Mouse (Mus musculus): Measurements from ENCODE around the gene Pdzd4. TPM values are rescaled to one million over a fixed set of nuclear protein-coding genes. Genes with fewer than 3 reads are reported as not detected.

Gene Pdzd4
- polyA plus RNA-seq, 1 experiment, result 4.7 TPM

GRCm38 (mm10) chrX:73774802-73775483 lies 49.8 kb downstream of the Pdzd4 start:
- Histone ChIP-seq H3K27ac (ENCODE audit: control insufficient read depth, insufficient read depth, low read depth, low read length, poor library complexity) (peak overlapping the region; percentile 71), H3K4me1 (ENCODE audit: control insufficient read depth, insufficient read depth, low read length) (no peaks in the 10 kb centered on the region; the same call in 1 of the 2 replicates), H3K4me3 (replicated peaks; ENCODE audit: control insufficient read depth, low read depth, low read length) (peak overlapping the region; percentile 52)
- TF ChIP-seq POLR2A (IDR thresholded peaks at IDR 0.05; ENCODE audit: borderline replicate concordance, control insufficient read depth, low read depth, low read length) (no peak), CTCF (IDR thresholded peaks at IDR 0.05; ENCODE audit: control insufficient read depth, insufficient read depth, low read length) (no peak)
- 73% methylated on average over 10 of the region's 10 CpGs for WGBS

GRCm38 (mm10) chrX:73774168-73774760 lies 50.5 kb downstream of the Pdzd4 start, which contains the start of gene Srpk3:
Gene Srpk3 (plus strand): TSS chrX:73774405.
- 29% methylated on average over 9 of the region's 9 CpGs for WGBS
- H3K4me1 ChIP-seq (ENCODE audit: control insufficient read depth, insufficient read depth, low read length), result no peaks in the 10 kb centered on the region; the same call in 1 of the 2 replicates
- TF ChIP-seq CTCF (IDR thresholded peaks at IDR 0.05; ENCODE audit: control insufficient read depth, insufficient read depth, low read length), result no peak
- peak; percentile 48; the same call in 1 of the 2 replicates for TF ChIP-seq POLR2A (IDR thresholded peaks at IDR 0.05; ENCODE audit: borderline replicate concordance, control insufficient read depth, low read depth, low read length)
- peak within 1 kb of the TSS; percentile 52 for H3K4me3 ChIP-seq (replicated peaks; ENCODE audit: control insufficient read depth, low read depth, low read length)
- H3K27ac ChIP-seq (ENCODE audit: control insufficient read depth, insufficient read depth, low read depth, low read length, poor library complexity), result peak within 1 kb of the TSS; percentile 71

- TF ChIP-seq POLR2A (IDR thresholded peaks at IDR 0.05; ENCODE audit: borderline replicate concordance, control insufficient read depth, low read depth, low read length) (no peak), CTCF (IDR thresholded peaks at IDR 0.05; ENCODE audit: control insufficient read depth, insufficient read depth, low read length) (peak; percentile 48; the same call in 1 of the 2 replicates)
- Histone ChIP-seq H3K4me1 (ENCODE audit: control insufficient read depth, insufficient read depth, low read length) (peaks cover 6% of the 10 kb centered on the region), H3K27ac (ENCODE audit: control insufficient read depth, insufficient read depth, low read depth, low read length, poor library complexity) (no peak overlapping the region), H3K4me3 (replicated peaks; ENCODE audit: control insufficient read depth, low read depth, low read length) (no peak overlapping the region)
- 71% methylated on average over 9 of the region's 9 CpGs for WGBS
Observed at GRCm38 (mm10) chrX:73767267-73767666, 57.5 kb downstream of the Pdzd4 start.

GRCm38 (mm10) chrX:73765311-73765710 lies 59.5 kb downstream of the Pdzd4 start:
- Histone ChIP-seq H3K4me1 (ENCODE audit: control insufficient read depth, insufficient read depth, low read length) (peaks cover 6% of the 10 kb centered on the region), H3K4me3 (replicated peaks; ENCODE audit: control insufficient read depth, low read depth, low read length) (no peak overlapping the region), H3K27ac (ENCODE audit: control insufficient read depth, insufficient read depth, low read depth, low read length, poor library complexity) (no peak overlapping the region)
- no peak for TF ChIP-seq POLR2A (IDR thresholded peaks at IDR 0.05; ENCODE audit: borderline replicate concordance, control insufficient read depth, low read depth, low read length)
- TF ChIP-seq CTCF (IDR thresholded peaks at IDR 0.05; ENCODE audit: control insufficient read depth, insufficient read depth, low read length), result no peak
- WGBS, result 45% methylated on average over 1 of the region's 1 CpGs

- Histone ChIP-seq H3K27ac (ENCODE audit: control insufficient read depth, insufficient read depth, low read depth, low read length, poor library complexity) (no peak overlapping the region), H3K4me1 (ENCODE audit: control insufficient read depth, insufficient read depth, low read length) (no peaks in the 10 kb centered on the region), H3K4me3 (replicated peaks; ENCODE audit: control insufficient read depth, low read depth, low read length) (no peak overlapping the region)
- WGBS, result 71% methylated on average over 13 of the region's 13 CpGs
- no peak for TF ChIP-seq CTCF (IDR thresholded peaks at IDR 0.05; ENCODE audit: control insufficient read depth, insufficient read depth, low read length)
- no peak for TF ChIP-seq POLR2A (IDR thresholded peaks at IDR 0.05; ENCODE audit: borderline replicate concordance, control insufficient read depth, low read depth, low read length)
Observed at GRCm38 (mm10) chrX:73758611-73759290, 66.0 kb downstream of the Pdzd4 start.

GRCm38 (mm10) chrX:73756334-73757140 lies 68.2 kb downstream of the Pdzd4 start, which contains the start of gene Plxnb3:
Gene Plxnb3 (plus strand): TSS chrX:73757090.
- H3K4me1 ChIP-seq (ENCODE audit: control insufficient read depth, insufficient read depth, low read length), result no peaks in the 10 kb centered on the region
- H3K4me3 ChIP-seq (replicated peaks; ENCODE audit: control insufficient read depth, low read depth, low read length), result no peak within 1 kb of the TSS
- no peak within 1 kb of the TSS for H3K27ac ChIP-seq (ENCODE audit: control insufficient read depth, insufficient read depth, low read depth, low read length, poor library complexity)
- TF ChIP-seq POLR2A (IDR thresholded peaks at IDR 0.05; ENCODE audit: borderline replicate concordance, control insufficient read depth, low read depth, low read length) (no peak), CTCF (IDR thresholded peaks at IDR 0.05; ENCODE audit: control insufficient read depth, insufficient read depth, low read length) (no peak)
- 83% methylated on average over 5 of the region's 5 CpGs for WGBS

- no peak for TF ChIP-seq CTCF (IDR thresholded peaks at IDR 0.05; ENCODE audit: control insufficient read depth, insufficient read depth, low read length)
- no peak for TF ChIP-seq POLR2A (IDR thresholded peaks at IDR 0.05; ENCODE audit: borderline replicate concordance, control insufficient read depth, low read depth, low read length)
- no peak overlapping the region for H3K27ac ChIP-seq (ENCODE audit: control insufficient read depth, insufficient read depth, low read depth, low read length, poor library complexity)
- 76% methylated on average over 1 of the region's 1 CpGs for WGBS
- H3K4me3 ChIP-seq (replicated peaks; ENCODE audit: control insufficient read depth, low read depth, low read length), result no peak overlapping the region
- H3K4me1 ChIP-seq (ENCODE audit: control insufficient read depth, insufficient read depth, low read length), result no peaks in the 10 kb centered on the region
Observed at GRCm38 (mm10) chrX:73748977-73749376, 75.8 kb downstream of the Pdzd4 start.

All from bone marrow, adult 2 months (tissue).